Comparison of ENCODE assay signal across 15 mouse cellular contexts in the genomic region with DNA sequence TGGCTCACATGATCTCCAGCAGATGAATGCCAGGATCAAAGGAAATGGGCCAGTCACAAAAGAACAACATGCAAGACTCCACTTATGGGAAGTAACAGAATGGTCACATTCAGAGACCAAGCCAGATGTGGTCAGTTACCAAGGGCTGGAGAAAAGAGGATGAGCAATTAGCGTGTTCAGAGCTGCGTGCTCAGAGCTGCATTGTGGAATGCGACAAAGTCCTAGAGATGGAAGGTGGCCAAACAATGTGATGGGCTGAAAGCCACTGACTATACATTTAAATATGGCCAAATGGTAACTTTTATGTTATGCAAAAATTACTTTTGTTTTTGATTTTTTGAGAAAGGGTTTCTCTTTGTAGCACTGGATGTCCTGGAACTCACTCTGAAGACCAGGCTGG.
"Had no signal": no experiment of that assay in that cellular context is flagged by ENCODE, and none has a peak within 500 bp of the region (broad histone marks: within the 10 kb centered on the region; RNA-seq: fewer than 3 reads in every experiment).

No protein-coding gene starts in this region.

- H3K36me3 ChIP-seq: neural tube, embryonic 15.5 days; stomach, embryonic 15.5 days had no signal

- H3K4me2 ChIP-seq: neural tube, embryonic 15.5 days; stomach, embryonic 15.5 days had no signal

- H3K27ac ChIP-seq: neural tube, embryonic 15.5 days; stomach, embryonic 15.5 days; stomach, postnatal 0 days had no signal

- DNase-seq: retina, postnatal 1 day; right cerebral cortex, adult 18-20 months; right cerebral cortex, postnatal 14 days; right cerebral cortex, postnatal 25 days; right cerebral cortex, postnatal 4 days; spleen, adult 18-20 months; thymus, adult 18-20 months; thymus, adult 2 months; thymus, postnatal 14 days; thymus, postnatal 25 days; thymus, postnatal 36 days; thymus, postnatal 4 days had no signal

- H3K27me3 ChIP-seq: neural tube, embryonic 15.5 days; stomach, embryonic 15.5 days had no signal

- H3K4me1 ChIP-seq: neural tube, embryonic 15.5 days had no signal

- H3K4me3 ChIP-seq: neural tube, embryonic 15.5 days; stomach, embryonic 15.5 days had no signal

- H3K9me3 ChIP-seq: neural tube, embryonic 15.5 days; stomach, embryonic 15.5 days had no signal

- H3K9ac ChIP-seq: neural tube, embryonic 15.5 days; stomach, embryonic 15.5 days had no signal
